Mouse (Mus musculus) ES-Bruce4 (cell line): ENCODE results near the gene Fgfr2. TPM values are rescaled to one million over a fixed set of nuclear protein-coding genes. Genes with fewer than 3 reads are reported as not detected.

Experiments used
- H3K27ac ChIP-seq: 2 replicates; pipeline ENCODE4 v1.5.1; 2012; ENCODE audit warnings: low read length, inconsistent platforms; ENCODE audit not compliant: insufficient read depth
- H3K27me3 ChIP-seq: 2 replicates; pipeline ENCODE4 v1.6.1; 2012; ENCODE audit warnings: mild to moderate bottlenecking, low read length, inconsistent platforms; ENCODE audit not compliant: control insufficient read depth, poor library complexity, insufficient read depth, severe bottlenecking
- H3K36me3 ChIP-seq: 2 replicates; pipeline ENCODE4 v1.6.1; 2012; ENCODE audit warnings: inconsistent platforms, mild to moderate bottlenecking, low read length, moderate library complexity; ENCODE audit not compliant: control insufficient read depth, poor library complexity, insufficient read depth, severe bottlenecking
- H3K4me1 ChIP-seq: one replicate; pipeline ENCODE4 v1.8.1; 2011; ENCODE audit warnings: low read length; ENCODE audit not compliant: control insufficient read depth, insufficient read depth
- H3K4me3 ChIP-seq: 2 replicates; pipeline ENCODE4 v1.5.1; 2011; ENCODE audit warnings: low read depth, mild to moderate bottlenecking, low read length
- H3K9ac ChIP-seq: 2 replicates; pipeline ENCODE4 v1.6.1; 2012; ENCODE audit warnings: low read depth, mild to moderate bottlenecking, inconsistent platforms; ENCODE audit not compliant: poor library complexity, severe bottlenecking
- H3K9me3 ChIP-seq: replicated peaks from 2 replicates; pipeline ENCODE4 v1.6.1; 2012; ENCODE audit warnings: mild to moderate bottlenecking, low read length, inconsistent platforms; ENCODE audit not compliant: control insufficient read depth, poor library complexity, insufficient read depth, severe bottlenecking
- CTCF ChIP-seq: IDR thresholded peaks from one replicate; pipeline ENCODE4 v1.8.1; 2011; ENCODE audit warnings: low read depth, low read length
- EP300 ChIP-seq: IDR thresholded peaks from 2 replicates; pipeline ENCODE4 v1.6.1; 2011; ENCODE audit warnings: low read depth, low read length; ENCODE audit not compliant: insufficient read depth
- POLR2A ChIP-seq: IDR thresholded peaks from one replicate; pipeline ENCODE4 v1.8.1; 2011; ENCODE audit warnings: low read length; ENCODE audit not compliant: insufficient read depth
- polyA plus RNA-seq: library from polyadenylated mRNA; stranded (reverse); fragments of >200 nt; gene quantifications from 2 replicates; pipeline ENCODE4 v1.2.4, GENCODE M21; 2011; ENCODE audit warnings: low read depth; ENCODE audit not compliant: missing spikeins, insufficient read depth, insufficient read length

Fgfr2 gene
- polyA plus RNA-seq, 1 experiment: 34.8 TPM

GRCm38 (mm10) chr7:132365703-132366384 lies 757.3 kb downstream of the Fgfr2 start:
- Histone ChIP-seq H3K4me3 (no peak overlapping the region), H3K27me3 (no peaks in the 10 kb centered on the region), H3K4me1 (no peaks in the 10 kb centered on the region), H3K36me3 (no peaks in the 10 kb centered on the region), H3K27ac (no peak overlapping the region), H3K9me3 (no peaks in the 10 kb centered on the region), H3K9ac (no peak overlapping the region)
- TF ChIP-seq CTCF (no peak), EP300 (no peak), POLR2A (no peak)

- Histone ChIP-seq H3K4me1 (no peaks in the 10 kb centered on the region), H3K27ac (no peak overlapping the region), H3K36me3 (no peaks in the 10 kb centered on the region)
Measured at GRCm38 (mm10) chr7:132365111-132365510, 758.0 kb downstream of the Fgfr2 start.

GRCm38 (mm10) chr7:132364506-132364905 lies 758.6 kb downstream of the Fgfr2 start:
- Histone ChIP-seq H3K27ac (no peak overlapping the region), H3K4me3 (no peak overlapping the region), H3K4me1 (no peaks in the 10 kb centered on the region), H3K9me3 (no peaks in the 10 kb centered on the region), H3K36me3 (no peaks in the 10 kb centered on the region), H3K9ac (no peak overlapping the region), H3K27me3 (no peaks in the 10 kb centered on the region)
- TF ChIP-seq CTCF (no peak), POLR2A (no peak), EP300 (no peak)

More at GRCm38 (mm10) chr7:132365111-132365510, 758.0 kb downstream of the Fgfr2 start:
- Histone ChIP-seq H3K9ac (no peak overlapping the region), H3K9me3 (no peaks in the 10 kb centered on the region), H3K4me3 (no peak overlapping the region), H3K27me3 (no peaks in the 10 kb centered on the region)
- TF ChIP-seq POLR2A: no peak
- no peak for TF ChIP-seq CTCF
- no peak for TF ChIP-seq EP300

- H3K27me3 ChIP-seq: no peaks in the 10 kb centered on the region; the same call in 1 of the 2 replicates
- no peak overlapping the region for H3K27ac ChIP-seq
- H3K4me1 ChIP-seq: no peaks in the 10 kb centered on the region
- no peak overlapping the region for H3K9ac ChIP-seq
- no peaks in the 10 kb centered on the region for H3K9me3 ChIP-seq
- no peak for TF ChIP-seq EP300
- TF ChIP-seq CTCF: no peak
- no peak for TF ChIP-seq POLR2A
- H3K4me3 ChIP-seq: no peak overlapping the region
- no peaks in the 10 kb centered on the region for H3K36me3 ChIP-seq
Measured at GRCm38 (mm10) chr7:132360336-132360735, 762.8 kb downstream of the Fgfr2 start.

- no peak for TF ChIP-seq CTCF
- no peak overlapping the region for H3K9ac ChIP-seq
- no peaks in the 10 kb centered on the region for H3K36me3 ChIP-seq
- H3K9me3 ChIP-seq: no peaks in the 10 kb centered on the region
- H3K4me3 ChIP-seq: no peak overlapping the region
- no peak overlapping the region for H3K27ac ChIP-seq
- H3K4me1 ChIP-seq: no peaks in the 10 kb centered on the region
- no peaks in the 10 kb centered on the region; the same call in 1 of the 2 replicates for H3K27me3 ChIP-seq
Measured at GRCm38 (mm10) chr7:132358709-132359108, 764.4 kb downstream of the Fgfr2 start.

- no peaks in the 10 kb centered on the region for H3K36me3 ChIP-seq
- no peaks in the 10 kb centered on the region for H3K9me3 ChIP-seq
- H3K4me3 ChIP-seq: no peak overlapping the region
- TF ChIP-seq EP300: no peak
- no peak for TF ChIP-seq POLR2A
- TF ChIP-seq CTCF: no peak
- no peaks in the 10 kb centered on the region for H3K4me1 ChIP-seq
- H3K9ac ChIP-seq: no peak overlapping the region
- no peak overlapping the region for H3K27ac ChIP-seq
- no peaks in the 10 kb centered on the region; the same call in 1 of the 2 replicates for H3K27me3 ChIP-seq
Measured at GRCm38 (mm10) chr7:132358250-132358649, 764.9 kb downstream of the Fgfr2 start.
